Mouse (Mus musculus): ENCODE measurements around the gene Pdrg1.

- TF ChIP-seq CTCF (IDR thresholded peaks at IDR 0.05; ENCODE audit: low read depth, low read length) (no peak), GATA1 (IDR thresholded peaks at IDR 0.05; ENCODE audit: borderline replicate concordance, low read length) (no peak)
Observed at GRCm38 (mm10) chr2:153064190-153064970, 49.2 kb upstream of the Pdrg1 start.

Data from G1E (cell line).